Mouse (Mus musculus): Measurements from ENCODE around the gene Cbr4.

Cbr4 gene

GRCm38 (mm10) chr8:61552221-61552620, 64.7 kb downstream of the Cbr4 start:
- no peak for DNase-seq

- no peak for DNase-seq
Observed at GRCm38 (mm10) chr8:61552755-61553402, 65.3 kb downstream of the Cbr4 start.

DNA sequence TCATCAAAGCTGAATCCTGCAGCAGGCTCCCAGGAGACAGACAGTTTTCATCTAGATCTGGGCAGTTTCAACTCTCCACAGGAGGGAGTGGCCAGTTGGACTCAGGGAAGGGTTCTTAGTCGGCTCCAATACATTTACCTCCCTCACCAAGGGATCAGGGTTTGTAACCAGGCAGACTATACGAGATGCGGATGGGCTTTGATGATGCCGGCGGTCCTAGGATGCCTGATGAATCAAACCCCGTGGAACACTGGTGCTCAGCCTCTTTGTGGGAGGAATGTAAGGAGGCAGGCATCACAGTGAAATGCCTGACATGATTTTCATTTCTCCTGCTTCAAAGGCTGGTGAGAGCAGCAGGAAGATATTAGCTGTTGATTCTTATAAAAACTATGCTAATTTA, 67.8 kb downstream of the Cbr4 start:
- DNase-seq = no peak

DNA sequence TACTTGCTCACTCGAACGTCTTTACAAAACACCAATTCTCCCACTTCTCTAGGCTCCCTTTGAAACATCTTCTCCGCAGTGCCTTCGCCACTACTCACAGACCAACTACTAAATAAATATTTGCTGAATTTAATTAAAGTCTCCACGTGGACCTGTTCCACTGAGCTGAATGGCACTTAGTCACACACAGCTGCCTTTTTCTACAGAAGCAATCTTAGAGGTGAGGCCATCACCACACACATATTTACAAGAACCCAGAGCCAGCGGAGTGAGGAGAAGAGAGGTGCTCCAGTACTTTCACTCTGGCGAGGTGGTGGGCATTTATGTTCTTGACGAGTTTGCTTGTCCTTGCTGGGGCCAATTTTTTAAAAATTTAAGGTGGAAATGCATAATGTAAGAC, 68.7 kb downstream of the Cbr4 start:
- DNase-seq = no peak

All from cerebellum, postnatal 25 days (tissue).